Mouse (Mus musculus): ENCODE measurements around the gene Matk. TPM values are rescaled to one million over a fixed set of nuclear protein-coding genes. Genes with fewer than 3 reads are reported as not detected.
A peak's percentile ranks its signal among the peaks of the same experiment; 100 is the strongest.

Matk gene
- polyA plus RNA-seq, 1 experiment, result 0.15 TPM

DNA sequence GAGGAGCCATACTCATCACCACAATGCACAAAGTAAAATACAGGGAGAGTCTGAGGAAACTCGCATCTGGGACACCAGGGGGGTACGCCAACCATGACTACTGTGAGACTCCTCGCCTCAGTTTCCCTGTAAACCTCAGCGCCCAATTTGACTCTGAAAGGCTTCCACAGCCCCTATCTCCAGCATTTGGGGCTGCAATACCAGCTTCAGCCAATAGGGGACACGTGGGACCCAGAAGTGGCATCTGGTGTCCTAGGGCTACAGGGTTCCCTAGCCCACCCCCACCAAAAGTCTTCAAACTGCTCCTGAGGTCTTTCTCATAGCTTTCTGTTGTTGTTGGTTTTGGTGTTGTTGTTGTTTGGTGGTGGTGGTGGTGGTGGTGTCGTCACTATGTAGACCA, 35.9 kb downstream of the Matk start:
- no peak overlapping the region for H3K4me3 ChIP-seq (replicated peaks)
- peaks cover 40% of the 10 kb centered on the region for H3K27me3 ChIP-seq (ENCODE audit: control insufficient read depth)
- H3K4me1 ChIP-seq (ENCODE audit: control insufficient read depth), result peaks cover 70% of the 10 kb centered on the region
- H3K36me3 ChIP-seq (ENCODE audit: control insufficient read depth), result no peaks in the 10 kb centered on the region
- no peak for TF ChIP-seq GATA1 (IDR thresholded peaks at IDR 0.05; ENCODE audit: low read length)
- no peak for TF ChIP-seq TAL1 (IDR thresholded peaks at IDR 0.05; ENCODE audit: low read length)
- peaks cover 4% of the 10 kb centered on the region; the same call in 1 of the 2 replicates for H3K9me3 ChIP-seq (ENCODE audit: control insufficient read depth, low read length)

DNA sequence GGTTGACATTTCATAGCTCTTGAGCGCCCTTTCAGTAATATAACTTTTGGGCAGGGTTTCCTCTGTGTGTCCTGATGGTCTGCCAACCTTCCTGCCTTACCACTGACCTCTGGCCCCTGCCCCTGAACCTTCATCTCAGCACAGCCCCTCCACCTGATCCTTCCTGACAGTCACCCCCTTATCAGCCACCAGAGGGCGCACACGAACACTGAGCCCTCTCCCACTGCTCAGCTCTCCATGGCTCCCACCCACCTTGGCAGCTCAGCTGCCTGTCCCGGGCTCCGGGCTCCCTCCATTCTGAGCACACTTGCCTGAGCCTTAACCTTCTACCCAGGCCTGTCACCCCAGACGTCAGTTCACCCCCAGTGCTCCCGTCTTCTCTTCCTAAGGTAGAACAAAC, 36.5 kb downstream of the Matk start:
- peaks cover 4% of the 10 kb centered on the region; the same call in 1 of the 2 replicates for H3K9me3 ChIP-seq (ENCODE audit: control insufficient read depth, low read length)
- H3K27me3 ChIP-seq (ENCODE audit: control insufficient read depth), result peaks cover 34% of the 10 kb centered on the region
- peaks cover 77% of the 10 kb centered on the region for H3K4me1 ChIP-seq (ENCODE audit: control insufficient read depth)
- H3K36me3 ChIP-seq (ENCODE audit: control insufficient read depth), result no peaks in the 10 kb centered on the region
- no peak overlapping the region for H3K4me3 ChIP-seq (replicated peaks)
- TF ChIP-seq TAL1 (IDR thresholded peaks at IDR 0.05; ENCODE audit: low read length) (no peak), GATA1 (IDR thresholded peaks at IDR 0.05; ENCODE audit: low read length) (no peak)

DNA sequence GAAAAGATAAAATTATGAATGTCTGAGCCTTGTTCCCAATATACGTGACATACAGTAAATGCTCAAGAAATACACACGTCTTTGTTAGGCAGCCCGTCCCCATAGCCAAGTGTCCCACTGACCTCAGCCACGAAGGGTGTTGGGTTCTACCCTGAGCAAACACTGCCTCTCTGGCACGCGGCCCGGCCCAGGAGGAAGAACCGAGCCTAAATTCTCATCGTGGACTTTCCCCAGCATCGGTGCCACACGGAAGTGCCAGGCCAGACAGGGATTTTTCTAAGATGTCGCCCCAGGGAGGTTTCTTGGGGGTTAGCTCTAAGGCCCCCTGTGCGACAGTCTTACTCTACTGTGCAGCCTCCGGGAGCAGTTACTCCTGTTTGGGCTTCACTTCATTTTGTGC, 37.1 kb downstream of the Matk start:
- peaks cover 3% of the 10 kb centered on the region for H3K36me3 ChIP-seq (ENCODE audit: control insufficient read depth)
- peaks cover 4% of the 10 kb centered on the region; the same call in 1 of the 2 replicates for H3K9me3 ChIP-seq (ENCODE audit: control insufficient read depth, low read length)
- peaks cover 81% of the 10 kb centered on the region for H3K4me1 ChIP-seq (ENCODE audit: control insufficient read depth)
- H3K27me3 ChIP-seq (ENCODE audit: control insufficient read depth), result peaks cover 28% of the 10 kb centered on the region
- TF ChIP-seq GATA1 (IDR thresholded peaks at IDR 0.05; ENCODE audit: low read length) (no peak), TAL1 (IDR thresholded peaks at IDR 0.05; ENCODE audit: low read length) (no peak)
- no peak overlapping the region for H3K4me3 ChIP-seq (replicated peaks)

DNA sequence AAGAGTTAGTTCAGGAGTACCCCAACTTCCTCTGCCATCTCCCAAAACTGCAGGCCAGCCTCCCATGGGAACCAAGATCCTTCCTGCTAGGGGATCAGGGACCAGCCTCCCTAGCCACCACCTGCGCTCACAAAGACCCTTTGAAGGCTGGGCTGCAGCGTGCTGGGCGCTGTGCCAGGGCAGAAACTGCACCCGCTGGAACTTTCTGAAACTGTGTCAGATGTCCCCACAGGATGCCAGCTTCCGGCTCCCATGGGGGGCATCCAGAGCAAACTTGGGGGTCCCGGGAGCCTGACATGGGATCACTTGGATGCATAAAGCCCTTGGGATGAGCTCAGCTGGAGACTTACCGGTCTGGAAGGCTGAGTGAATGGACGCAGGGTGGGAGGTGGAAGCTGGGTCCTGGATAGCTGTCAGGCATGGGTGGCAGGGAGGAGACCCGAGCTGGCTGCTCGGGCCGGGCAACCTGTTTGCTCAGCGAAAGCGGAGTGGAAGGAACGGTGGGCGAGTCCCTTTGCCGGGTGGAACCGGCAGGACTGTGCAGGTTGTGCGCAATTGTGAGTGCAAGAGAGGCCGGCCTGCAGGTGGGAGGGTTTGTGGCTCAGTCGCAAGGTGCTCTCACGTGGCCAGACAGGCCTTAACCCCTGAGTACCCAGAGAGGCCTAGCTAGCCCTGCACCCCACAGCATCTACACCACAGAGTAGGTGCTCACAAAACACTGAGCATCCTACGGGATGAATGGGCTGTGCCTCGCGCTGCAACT, 38.1 kb downstream of the Matk start:
- Histone ChIP-seq H3K36me3 (ENCODE audit: control insufficient read depth) (peaks cover 12% of the 10 kb centered on the region), H3K9me3 (ENCODE audit: control insufficient read depth, low read length) (no peaks in the 10 kb centered on the region), H3K4me3 (replicated peaks) (no peak overlapping the region), H3K4me1 (ENCODE audit: control insufficient read depth) (peaks cover 81% of the 10 kb centered on the region), H3K27me3 (ENCODE audit: control insufficient read depth) (peaks cover 18% of the 10 kb centered on the region)
- TF ChIP-seq TAL1 (IDR thresholded peaks at IDR 0.05; ENCODE audit: low read length) (no peak), GATA1 (IDR thresholded peaks at IDR 0.05; ENCODE audit: low read length) (no peak)

DNA sequence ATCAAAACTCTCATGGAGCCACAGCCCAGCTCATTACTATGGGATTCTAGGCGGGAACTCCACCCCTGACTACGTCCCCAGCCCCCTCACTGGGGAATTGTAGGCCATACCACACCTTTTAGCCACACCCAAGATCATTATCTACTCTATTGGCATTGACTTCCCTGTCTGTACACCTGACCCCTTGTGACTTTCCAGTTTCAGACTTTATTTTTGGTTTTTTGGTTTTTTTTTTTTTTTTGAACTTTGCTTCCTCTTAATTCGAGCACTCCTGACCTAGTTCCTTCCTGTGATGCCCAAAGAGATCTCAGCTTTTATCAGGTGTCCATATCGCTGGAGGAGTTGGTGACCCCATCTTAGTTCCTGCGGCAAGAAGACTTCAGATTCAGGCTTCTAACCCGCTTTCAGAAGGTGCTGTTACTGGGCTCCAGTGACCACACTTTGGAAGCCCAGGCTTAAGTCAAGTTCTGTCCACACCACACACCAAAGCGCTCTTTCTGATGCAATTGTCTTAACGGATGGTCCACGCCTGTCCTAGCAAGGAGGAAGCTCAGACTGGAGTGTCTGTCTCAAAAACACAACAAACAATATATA, 38.9 kb downstream of the Matk start, which contains the start of gene Tjp3:
Gene Tjp3, minus strand, starts transcription at position 71 of the 594 bp plus-strand sequence.
- Histone ChIP-seq H3K27me3 (ENCODE audit: control insufficient read depth) (peaks cover 10% of the 10 kb centered on the region), H3K36me3 (ENCODE audit: control insufficient read depth) (peaks cover 19% of the 10 kb centered on the region), H3K4me3 (replicated peaks) (peak within 1 kb of the TSS; percentile 83), H3K9me3 (ENCODE audit: control insufficient read depth, low read length) (no peaks in the 10 kb centered on the region), H3K4me1 (ENCODE audit: control insufficient read depth) (peaks cover 81% of the 10 kb centered on the region)
- TF ChIP-seq TAL1 (IDR thresholded peaks at IDR 0.05; ENCODE audit: low read length) (no peak), GATA1 (IDR thresholded peaks at IDR 0.05; ENCODE audit: low read length) (no peak)

DNA sequence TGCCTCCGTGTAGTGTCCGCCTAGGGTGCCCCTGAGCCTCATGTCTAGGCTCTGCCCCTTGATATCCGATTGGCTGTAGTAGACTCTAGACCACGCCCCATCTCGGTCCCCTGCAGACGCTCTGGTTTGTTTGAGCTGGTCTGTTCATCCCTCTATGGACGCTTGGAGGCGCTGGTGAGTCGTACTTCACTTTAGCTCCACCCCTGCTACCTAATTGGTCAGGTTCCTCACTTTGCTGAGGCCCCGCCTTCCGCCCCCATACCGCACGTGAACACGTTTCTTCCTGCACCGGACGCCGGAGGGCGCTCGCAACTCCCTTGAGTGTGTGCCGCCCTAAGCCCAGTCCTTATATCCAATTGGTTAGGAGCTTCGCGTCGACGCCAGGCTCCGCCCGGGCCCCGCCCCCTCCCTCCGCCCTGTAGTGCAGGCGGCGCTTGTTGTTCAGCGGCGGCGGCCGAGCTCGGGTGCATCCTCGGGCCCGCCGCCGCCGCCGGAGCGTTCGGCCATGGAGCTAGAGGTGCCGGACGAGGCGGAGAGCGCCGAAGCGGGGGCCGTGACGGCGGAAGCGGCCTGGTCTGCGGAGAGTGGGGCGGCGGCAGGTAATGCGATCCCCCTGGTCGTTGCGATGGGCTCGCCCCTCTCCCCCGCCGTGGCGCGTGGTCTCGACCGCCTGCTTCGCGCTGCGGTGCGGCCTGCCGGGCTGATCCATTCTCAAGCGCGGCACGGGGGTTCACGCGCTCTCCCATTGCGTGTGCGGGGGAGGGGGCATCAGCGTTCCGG, 40.0 kb downstream of the Matk start, which contains the start of gene Pip5k1c:
Gene Pip5k1c, plus strand, starts transcription at position 410 of the 780 bp plus-strand sequence.
- Histone ChIP-seq H3K4me3 (replicated peaks) (peak within 1 kb of the TSS; percentile 83), H3K9me3 (ENCODE audit: control insufficient read depth, low read length) (no peaks in the 10 kb centered on the region), H3K27me3 (ENCODE audit: control insufficient read depth) (peaks cover 10% of the 10 kb centered on the region), H3K36me3 (ENCODE audit: control insufficient read depth) (peaks cover 20% of the 10 kb centered on the region), H3K4me1 (ENCODE audit: control insufficient read depth) (peaks cover 80% of the 10 kb centered on the region)
- TF ChIP-seq GATA1 (IDR thresholded peaks at IDR 0.05; ENCODE audit: low read length) (no peak), TAL1 (IDR thresholded peaks at IDR 0.05; ENCODE audit: low read length) (no peak)

DNA sequence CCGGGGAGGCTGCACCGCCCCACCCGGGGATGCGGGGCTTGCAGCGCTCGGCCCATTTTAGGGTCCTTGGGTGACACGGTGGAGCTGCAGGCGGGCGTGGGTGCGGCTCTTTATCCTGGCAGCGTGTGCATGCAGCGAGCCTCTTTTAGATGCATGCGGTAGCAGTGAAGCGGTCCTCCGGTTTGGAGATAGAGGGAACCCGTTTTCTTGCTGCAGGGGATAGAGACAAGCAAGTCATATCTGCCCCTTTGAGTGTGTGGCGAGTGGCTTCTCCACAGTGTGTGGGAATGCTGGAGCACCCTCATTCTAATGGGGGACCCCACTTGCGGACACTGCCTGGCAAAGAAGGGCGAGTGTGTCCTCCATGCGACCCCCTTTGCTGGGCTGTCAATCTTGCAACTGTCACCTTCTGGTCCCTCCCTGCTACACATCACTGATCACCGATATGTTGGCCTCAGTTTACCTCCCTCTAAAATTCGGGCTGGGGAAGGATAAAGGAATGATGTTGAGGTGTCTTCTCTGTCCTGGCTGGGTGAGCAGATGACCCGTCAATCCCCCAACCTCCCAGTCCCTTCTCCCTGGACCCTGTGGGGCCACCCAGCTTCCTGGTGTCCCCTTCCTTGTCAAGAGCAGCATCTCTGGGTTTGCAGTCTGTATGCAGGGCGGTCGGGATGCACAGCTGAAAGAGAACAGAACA, 40.7 kb downstream of the Matk start:
- Histone ChIP-seq H3K4me3 (replicated peaks) (peak overlapping the region; percentile 83), H3K9me3 (ENCODE audit: control insufficient read depth, low read length) (no peaks in the 10 kb centered on the region), H3K27me3 (ENCODE audit: control insufficient read depth) (peaks cover 4% of the 10 kb centered on the region), H3K4me1 (ENCODE audit: control insufficient read depth) (peaks cover 80% of the 10 kb centered on the region), H3K36me3 (ENCODE audit: control insufficient read depth) (peaks cover 27% of the 10 kb centered on the region)
- TF ChIP-seq TAL1 (IDR thresholded peaks at IDR 0.05; ENCODE audit: low read length) (no peak), GATA1 (IDR thresholded peaks at IDR 0.05; ENCODE audit: low read length) (no peak)

DNA sequence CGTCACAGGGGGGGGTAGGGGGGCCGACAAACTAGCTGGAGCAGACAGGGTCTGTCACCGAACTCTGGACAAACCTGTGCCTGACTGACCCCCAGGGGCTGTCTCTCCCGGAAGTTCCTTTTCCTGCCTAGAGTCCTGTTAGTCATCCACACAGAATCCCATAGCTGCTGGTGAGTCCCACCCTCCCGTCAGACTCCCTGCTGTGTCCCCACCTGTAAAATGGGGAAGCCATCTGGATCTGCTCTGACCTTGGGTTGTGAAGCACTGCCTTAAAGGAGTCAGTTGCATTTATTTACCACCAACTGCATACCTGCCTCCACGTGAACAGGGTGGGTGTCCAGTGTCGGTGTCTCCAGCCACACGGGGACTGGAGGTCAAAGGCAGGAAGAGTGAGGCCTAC, 41.7 kb downstream of the Matk start:
- Histone ChIP-seq H3K4me1 (ENCODE audit: control insufficient read depth) (peaks cover 85% of the 10 kb centered on the region), H3K4me3 (replicated peaks) (peak overlapping the region; percentile 2), H3K9me3 (ENCODE audit: control insufficient read depth, low read length) (no peaks in the 10 kb centered on the region), H3K36me3 (ENCODE audit: control insufficient read depth) (peaks cover 28% of the 10 kb centered on the region), H3K27me3 (ENCODE audit: control insufficient read depth) (peaks cover 4% of the 10 kb centered on the region)
- TF ChIP-seq TAL1 (IDR thresholded peaks at IDR 0.05; ENCODE audit: low read length), result no peak
- TF ChIP-seq GATA1 (IDR thresholded peaks at IDR 0.05; ENCODE audit: low read length), result no peak

All from erythroblast, embryonic 14.5 days (primary cell).